ENCODE assay signal across 8 mouse cellular contexts in the genomic region with DNA sequence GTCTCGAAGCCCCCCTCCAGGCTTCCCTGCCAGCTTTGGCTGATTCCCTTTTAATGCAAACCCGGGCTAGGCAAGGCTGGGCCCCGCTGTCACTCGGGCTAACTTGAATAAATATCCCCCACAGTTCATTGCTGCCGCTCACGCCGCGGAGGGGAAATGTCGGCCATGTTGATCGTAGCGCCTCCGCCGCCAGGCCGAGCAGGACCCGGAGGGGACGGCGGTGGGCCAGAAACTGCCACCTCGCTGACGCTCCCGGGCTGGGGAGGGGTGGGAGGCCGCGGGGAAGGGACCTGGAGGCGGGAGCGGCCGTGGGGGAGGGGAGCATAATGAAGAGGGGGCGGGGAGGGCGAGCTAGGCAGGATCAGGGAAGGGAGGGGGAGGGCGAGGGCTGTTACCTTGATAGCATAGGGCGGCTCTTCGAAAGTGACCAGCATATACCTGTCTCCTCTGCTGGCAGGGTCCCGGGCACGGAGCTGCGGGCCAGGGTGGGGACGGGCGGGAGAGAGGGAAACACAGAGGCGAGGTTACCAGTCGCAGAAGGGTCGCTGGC. TPM values are rescaled to one million over a fixed set of nuclear protein-coding genes. Genes with fewer than 3 reads are reported as not detected.
A peak's percentile ranks its signal among the peaks of the same experiment; 100 is the strongest.
DNase-seq lines count a peak whose midpoint lies in the region; ATAC-seq and TF ChIP-seq lines count a peak whose summit lies in the region.

No protein-coding gene starts in this region.

- intact Hi-C loops in gastrocnemius, adult 2 months (cut with DNase I), result loop anchor here (2.0 kb wide), 1 partner anchor 177 kb away; no protein-coding TSS in a partner anchor

- peak overlapping the region; percentile 98 for H3K4me3 ChIP-seq in gastrocnemius, adult 2 months

- ATAC-seq in megakaryocyte, adult 5-6 weeks (ENCODE audit: poor library complexity, severe bottlenecking), result peak; percentile 30

- peak overlapping the region; percentile 98 for H3K27ac ChIP-seq in gastrocnemius, adult 2 months

- DNase-seq in R1 (ENCODE audit: low read depth, low spot score), result peak; percentile 81
- DNase-seq in cerebellum, postnatal 4 days (ENCODE audit: low spot score in 2 of 2), result peak; percentile 54 to 74
- DNase-seq in gastrocnemius, adult 2 months, result peak; percentile 82
- peak; percentile 22 for DNase-seq in hindlimb bud, embryonic 11.5 days (ENCODE audit: extremely low spot score, low read depth, low spot score)
- DNase-seq in left cerebral cortex, adult 8-10 months (ENCODE audit: low spot score in 2 of 2), result peak; percentile 58 to 62
- DNase-seq in right cerebral cortex, adult 18-20 months, result peak; percentile 61
- DNase-seq in urinary bladder, adult 2 months (ENCODE audit: low spot score), result peak; percentile 70

- TF ChIP-seq CTCF in gastrocnemius, adult 2 months (IDR thresholded peaks at IDR 0.05), result no peak; the same call in 1 of the 2 replicates

RNA-seq across cellular contexts. Expression of gene Ints6, which starts 1.1 kb away (rescaled TPM):
- total RNA-seq in gastrocnemius, adult 2 months (2021), result 10 to 100 TPM; 15.9 to 17.6 TPM
- total RNA-seq in left cerebral cortex, adult 8-10 months (2022), result 10 to 100 TPM; 31.2 to 45.7 (median 41.1) TPM
- total RNA-seq in megakaryocyte, adult 5-6 weeks (2015), result 37.5 and 53.5 TPM in 2 replicates
- total RNA-seq in megakaryocyte, adult 5-6 weeks (2017), result 44.8 and 52.9 TPM in 2 replicates
- polyA plus RNA-seq in urinary bladder, adult 2 months (2012; rRNA removed), result 10.5 and 12.3 TPM in 2 replicates

Comparison
In these comparisons a context has a peak if more than half of its experiments do, and no peak if none do; other contexts are left out.
1. Peak in every context shown above with its lines: DNase-seq, ATAC-seq, H3K4me3 ChIP-seq and H3K27ac ChIP-seq.
2. DNase-seq: peak in every context shown above with its lines; median percentile 82 in gastrocnemius, adult 2 months; 81 in R1; 70 in urinary bladder, adult 2 months; 64 in cerebellum, postnatal 4 days; 61 in right cerebral cortex, adult 18-20 months; 60 in left cerebral cortex, adult 8-10 months; 22 in hindlimb bud, embryonic 11.5 days.